Mouse (Mus musculus): ENCODE measurements around the gene Ankrd33. TPM values are rescaled to one million over a fixed set of nuclear protein-coding genes. Genes with fewer than 3 reads are reported as not detected.

The Ankrd33 gene
- not detected in 2 replicates for polyA plus RNA-seq (2011; ENCODE audit: insufficient read depth, insufficient read length, low replicate concordance, missing spikeins)

- H3K4me3 ChIP-seq (replicated peaks; ENCODE audit: control insufficient read depth, low read depth, low read length), result no peak within 1 kb of the TSS
- 69% methylated on average over 5 of the region's 5 CpGs for WGBS
- TF ChIP-seq CTCF (IDR thresholded peaks at IDR 0.05; ENCODE audit: control insufficient read depth, insufficient read depth, low read length) (no peak), POLR2A (IDR thresholded peaks at IDR 0.05; ENCODE audit: borderline replicate concordance, control insufficient read depth, low read depth, low read length) (no peak)
- no peak within 1 kb of the TSS for H3K27ac ChIP-seq (ENCODE audit: control insufficient read depth, insufficient read depth, low read depth, low read length, poor library complexity)
- peaks cover 1% of the 10 kb centered on the region; the same call in 1 of the 2 replicates for H3K4me1 ChIP-seq (ENCODE audit: control insufficient read depth, insufficient read depth, low read length)
Observed at GRCm38 (mm10) chr15:101115511-101116110, at the start of gene Ankrd33. Ankrd33 (plus strand) TSS chr15:101115755.

GRCm38 (mm10) chr15:101066364-101066847, 49.1 kb upstream of the Ankrd33 start:
- TF ChIP-seq POLR2A (IDR thresholded peaks at IDR 0.05; ENCODE audit: borderline replicate concordance, control insufficient read depth, low read depth, low read length) (no peak), CTCF (IDR thresholded peaks at IDR 0.05; ENCODE audit: control insufficient read depth, insufficient read depth, low read length) (no peak)
- peaks cover 2% of the 10 kb centered on the region for H3K4me1 ChIP-seq (ENCODE audit: control insufficient read depth, insufficient read depth, low read length)
- no peak overlapping the region for H3K27ac ChIP-seq (ENCODE audit: control insufficient read depth, insufficient read depth, low read depth, low read length, poor library complexity)
- H3K4me3 ChIP-seq (replicated peaks; ENCODE audit: control insufficient read depth, low read depth, low read length), result no peak overlapping the region
- WGBS, result 71% methylated on average over 6 of the region's 6 CpGs

GRCm38 (mm10) chr15:101066920-101067696, 48.4 kb upstream of the Ankrd33 start:
- Histone ChIP-seq H3K4me1 (ENCODE audit: control insufficient read depth, insufficient read depth, low read length) (peaks cover 2% of the 10 kb centered on the region), H3K27ac (ENCODE audit: control insufficient read depth, insufficient read depth, low read depth, low read length, poor library complexity) (no peak overlapping the region), H3K4me3 (replicated peaks; ENCODE audit: control insufficient read depth, low read depth, low read length) (no peak overlapping the region)
- no peak for TF ChIP-seq CTCF (IDR thresholded peaks at IDR 0.05; ENCODE audit: control insufficient read depth, insufficient read depth, low read length)
- whole genome bisulfite sequencing, result 70% methylated on average over 7 of the region's 9 CpGs

GRCm38 (mm10) chr15:101068029-101068428, 47.5 kb upstream of the Ankrd33 start:
- TF ChIP-seq POLR2A (IDR thresholded peaks at IDR 0.05; ENCODE audit: borderline replicate concordance, control insufficient read depth, low read depth, low read length) (no peak), CTCF (IDR thresholded peaks at IDR 0.05; ENCODE audit: control insufficient read depth, insufficient read depth, low read length) (no peak)
- 48% methylated on average over 3 of the region's 3 CpGs for WGBS
- peaks cover 2% of the 10 kb centered on the region for H3K4me1 ChIP-seq (ENCODE audit: control insufficient read depth, insufficient read depth, low read length)
- no peak overlapping the region for H3K27ac ChIP-seq (ENCODE audit: control insufficient read depth, insufficient read depth, low read depth, low read length, poor library complexity)
- no peak overlapping the region for H3K4me3 ChIP-seq (replicated peaks; ENCODE audit: control insufficient read depth, low read depth, low read length)

- TF ChIP-seq POLR2A (IDR thresholded peaks at IDR 0.05; ENCODE audit: borderline replicate concordance, control insufficient read depth, low read depth, low read length), result no peak
- TF ChIP-seq CTCF (IDR thresholded peaks at IDR 0.05; ENCODE audit: control insufficient read depth, insufficient read depth, low read length), result no peak
- 76% methylated on average over 4 of the region's 4 CpGs for WGBS
- Histone ChIP-seq H3K4me3 (replicated peaks; ENCODE audit: control insufficient read depth, low read depth, low read length) (no peak overlapping the region), H3K27ac (ENCODE audit: control insufficient read depth, insufficient read depth, low read depth, low read length, poor library complexity) (no peak overlapping the region), H3K4me1 (ENCODE audit: control insufficient read depth, insufficient read depth, low read length) (no peaks in the 10 kb centered on the region)
Observed at GRCm38 (mm10) chr15:101068671-101069070, 46.9 kb upstream of the Ankrd33 start.

GRCm38 (mm10) chr15:101069641-101070190, 45.8 kb upstream of the Ankrd33 start:
- no peak for TF ChIP-seq POLR2A (IDR thresholded peaks at IDR 0.05; ENCODE audit: borderline replicate concordance, control insufficient read depth, low read depth, low read length)
- TF ChIP-seq CTCF (IDR thresholded peaks at IDR 0.05; ENCODE audit: control insufficient read depth, insufficient read depth, low read length), result no peak
- no peaks in the 10 kb centered on the region for H3K4me1 ChIP-seq (ENCODE audit: control insufficient read depth, insufficient read depth, low read length)
- no peak overlapping the region for H3K4me3 ChIP-seq (replicated peaks; ENCODE audit: control insufficient read depth, low read depth, low read length)
- WGBS, result 64% methylated on average over 9 of the region's 9 CpGs
- no peak overlapping the region for H3K27ac ChIP-seq (ENCODE audit: control insufficient read depth, insufficient read depth, low read depth, low read length, poor library complexity)

- WGBS, result 63% methylated on average over 5 of the region's 5 CpGs
- H3K4me1 ChIP-seq (ENCODE audit: control insufficient read depth, insufficient read depth, low read length), result no peaks in the 10 kb centered on the region
- TF ChIP-seq CTCF (IDR thresholded peaks at IDR 0.05; ENCODE audit: control insufficient read depth, insufficient read depth, low read length) (no peak), POLR2A (IDR thresholded peaks at IDR 0.05; ENCODE audit: borderline replicate concordance, control insufficient read depth, low read depth, low read length) (no peak)
- no peak overlapping the region for H3K4me3 ChIP-seq (replicated peaks; ENCODE audit: control insufficient read depth, low read depth, low read length)
- H3K27ac ChIP-seq (ENCODE audit: control insufficient read depth, insufficient read depth, low read depth, low read length, poor library complexity), result no peak overlapping the region
Observed at GRCm38 (mm10) chr15:101070762-101071161, 44.8 kb upstream of the Ankrd33 start.

GRCm38 (mm10) chr15:101072736-101073135, 42.8 kb upstream of the Ankrd33 start:
- H3K4me1 ChIP-seq (ENCODE audit: control insufficient read depth, insufficient read depth, low read length), result no peaks in the 10 kb centered on the region
- no peak overlapping the region for H3K4me3 ChIP-seq (replicated peaks; ENCODE audit: control insufficient read depth, low read depth, low read length)
- H3K27ac ChIP-seq (ENCODE audit: control insufficient read depth, insufficient read depth, low read depth, low read length, poor library complexity), result no peak overlapping the region
- TF ChIP-seq POLR2A (IDR thresholded peaks at IDR 0.05; ENCODE audit: borderline replicate concordance, control insufficient read depth, low read depth, low read length) (no peak), CTCF (IDR thresholded peaks at IDR 0.05; ENCODE audit: control insufficient read depth, insufficient read depth, low read length) (no peak)
- WGBS, result 61% methylated on average over 2 of the region's 2 CpGs
